Mouse (Mus musculus) liver, adult 2 months (tissue): ENCODE measurements around the gene Naaladl2.

Source experiments
- CTCF ChIP-seq: fragments of 200-500 bp; IDR thresholded peaks from 2 replicates; pipeline ENCODE4 v1.5.1; 2011; ENCODE audit warnings: low read depth, low read length, control low read depth
- POLR2A ChIP-seq: fragments of 200-500 bp; IDR thresholded peaks from 2 replicates; pipeline ENCODE4 v1.6.1; 2011; ENCODE audit warnings: low read length, control low read depth; ENCODE audit not compliant: insufficient read depth; ENCODE audit errors: extremely low read depth

DNA sequence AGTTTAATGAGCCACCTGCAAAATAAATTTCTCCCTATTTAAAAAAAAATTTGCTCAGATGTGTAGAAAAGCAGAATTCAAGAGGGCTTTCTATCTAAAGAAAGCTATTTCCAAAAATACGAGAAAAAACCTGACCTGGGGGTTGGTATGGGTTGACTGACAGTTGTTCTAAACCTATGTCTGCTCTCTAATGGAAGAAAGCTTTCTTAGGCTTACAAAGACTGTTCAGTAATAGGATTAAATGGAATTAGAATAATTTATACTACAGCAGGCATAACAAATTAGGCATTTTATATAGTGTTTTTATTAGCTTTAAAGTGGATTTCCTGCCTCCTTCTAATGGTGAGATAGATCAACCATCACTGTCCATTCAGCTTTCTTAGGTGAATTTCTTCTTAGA, 1236.4 kb downstream of the Naaladl2 start:
- TF ChIP-seq CTCF (no peak), POLR2A (no peak)
